Mouse (Mus musculus): Measurements from ENCODE around the gene Tbc1d24.

- TF ChIP-seq CTCF (IDR thresholded peaks at IDR 0.05; ENCODE audit: control insufficient read depth, insufficient read depth, insufficient read length) (no peak), CEBPB (IDR thresholded peaks at IDR 0.05; ENCODE audit: low read depth) (no peak), MAX (IDR thresholded peaks at IDR 0.05) (no peak)
Observed at GRCm38 (mm10) chr17:24139256-24139655, 66.1 kb downstream of the Tbc1d24 start.

Measured in C2C12 (cell line).